Mouse (Mus musculus): Measurements from ENCODE around the gene Ccdc78. TPM values are rescaled to one million over a fixed set of nuclear protein-coding genes. Genes with fewer than 3 reads are reported as not detected.

Gene Ccdc78
- polyA plus RNA-seq, 1 experiment = 0.06 TPM

- DNase-seq (ENCODE audit: extremely low spot score in 1 of 2, low spot score in 1 of 2) = no peak
Observed at GRCm38 (mm10) chr17:25809606-25810340, 23.4 kb downstream of the Ccdc78 start.

- DNase-seq (ENCODE audit: extremely low spot score in 1 of 2, low spot score in 1 of 2) = no peak
Observed at GRCm38 (mm10) chr17:25810890-25811289, 24.5 kb downstream of the Ccdc78 start.

DNA sequence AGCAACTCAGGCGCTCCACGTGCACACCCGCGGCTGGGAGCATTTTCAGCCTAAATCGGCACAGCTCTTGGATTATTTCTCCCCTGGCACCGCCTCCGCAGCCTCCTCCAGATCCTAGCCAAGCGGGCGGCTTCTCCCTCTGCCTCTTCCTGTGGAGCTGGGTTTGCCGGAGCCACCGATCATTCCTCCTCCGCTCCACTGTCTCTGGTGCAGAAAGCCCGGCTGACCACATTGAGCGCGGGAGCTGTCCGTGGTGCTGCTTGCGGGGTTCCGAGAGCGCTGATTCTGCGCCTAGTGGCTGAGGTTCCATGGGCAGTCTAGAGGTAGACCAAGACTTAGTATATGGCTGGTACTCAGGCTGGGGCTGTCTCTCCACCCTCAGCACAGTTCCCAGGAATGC lies 27.1 kb downstream of the Ccdc78 start:
- DNase-seq (ENCODE audit: extremely low spot score in 1 of 2, low spot score in 1 of 2) = peak in 1 of 2 experiments; percentile 92

GRCm38 (mm10) chr17:25817662-25818061 lies 31.3 kb downstream of the Ccdc78 start:
- DNase-seq (ENCODE audit: extremely low spot score in 1 of 2, low spot score in 1 of 2) = no peak

DNA sequence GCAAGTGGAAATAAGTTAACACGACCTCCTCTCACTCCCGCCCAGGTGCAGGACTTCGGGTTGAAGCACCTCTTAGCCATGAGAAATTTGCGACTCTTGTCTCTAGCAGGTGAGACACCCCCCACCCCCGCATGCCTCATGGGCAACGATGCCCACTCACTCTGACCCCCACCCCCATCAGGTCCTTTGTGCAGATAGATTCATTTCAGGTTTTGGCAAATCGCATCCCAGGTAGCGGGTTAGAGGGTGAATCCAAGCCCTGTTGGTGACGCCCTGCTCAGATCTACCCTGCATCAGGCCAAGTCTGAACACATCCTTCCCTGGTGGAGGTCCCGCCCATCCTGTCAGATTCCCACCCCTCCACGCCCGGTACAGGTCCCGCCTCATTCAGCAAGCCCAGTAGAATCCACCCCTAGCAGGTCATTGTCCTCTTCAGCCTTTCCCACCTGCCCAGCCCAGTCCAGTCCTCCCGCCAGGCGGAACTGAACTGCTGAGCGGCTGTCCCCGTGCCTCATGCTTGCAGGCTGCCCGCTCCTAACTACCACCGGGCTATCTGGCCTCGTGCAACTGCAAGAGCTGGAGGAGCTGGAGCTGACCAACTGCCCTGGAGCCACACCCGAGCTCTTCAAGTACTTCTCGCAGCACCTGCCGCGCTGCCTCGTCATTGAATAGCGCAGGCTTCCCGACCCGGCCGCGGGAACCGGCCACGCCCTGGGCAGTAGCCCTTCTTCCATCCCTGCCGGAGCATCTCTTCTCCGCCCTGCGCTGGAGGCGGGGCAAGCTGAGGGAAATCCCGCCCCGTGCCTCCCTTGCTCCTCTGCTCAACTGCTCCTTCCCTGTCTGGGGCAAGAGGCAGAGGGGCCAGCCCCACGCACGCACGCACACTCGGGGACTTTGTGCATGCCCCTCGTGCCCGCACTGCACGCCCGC lies 32.7 kb downstream of the Ccdc78 start:
- no peak for DNase-seq (ENCODE audit: extremely low spot score in 1 of 2, low spot score in 1 of 2)

GRCm38 (mm10) chr17:25823452-25823851 lies 37.1 kb downstream of the Ccdc78 start, which contains the start of gene Wdr24:
Wdr24 (plus strand) TSS chr17:25823627.
- peak in 1 of 2 experiments; percentile 88 for DNase-seq (ENCODE audit: extremely low spot score in 1 of 2, low spot score in 1 of 2)

DNA sequence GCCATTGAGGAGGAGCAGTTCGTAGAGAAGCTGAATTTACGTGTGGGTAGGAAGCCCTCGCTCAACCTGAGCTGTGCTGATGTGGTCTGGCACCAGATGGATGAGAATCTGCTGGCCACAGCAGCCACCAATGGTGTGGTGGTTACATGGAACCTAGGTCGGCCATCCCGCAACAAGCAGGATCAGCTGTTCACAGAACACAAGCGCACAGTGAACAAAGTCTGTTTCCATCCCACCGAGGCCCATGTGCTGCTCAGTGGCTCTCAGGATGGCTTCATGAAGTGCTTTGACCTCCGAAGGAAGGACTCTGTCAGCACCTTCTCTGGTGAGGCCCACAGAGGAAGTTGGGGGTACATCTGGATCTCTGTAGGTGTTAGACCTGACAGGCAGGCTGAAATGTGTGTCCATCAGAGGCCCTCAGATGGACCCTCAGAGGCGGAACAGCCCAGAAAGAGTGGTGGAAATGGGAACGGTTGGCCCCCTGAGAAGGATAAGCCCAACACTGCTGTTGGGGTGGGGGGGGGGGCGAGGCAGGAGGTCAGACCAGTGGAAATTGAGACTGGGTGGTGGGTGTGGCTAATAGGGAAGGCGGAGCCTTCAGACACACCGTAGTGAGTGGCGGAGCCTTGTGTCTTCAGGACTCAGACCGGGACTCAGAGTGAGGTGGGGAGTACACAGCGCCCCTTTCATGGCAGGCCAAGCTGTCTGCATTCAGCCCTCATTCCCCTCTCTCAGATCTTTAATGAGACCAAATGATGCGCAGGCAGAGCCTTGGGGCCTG lies 38.2 kb downstream of the Ccdc78 start:
- DNase-seq (ENCODE audit: extremely low spot score in 1 of 2, low spot score in 1 of 2) = no peak

GRCm38 (mm10) chr17:25825311-25825710 lies 38.9 kb downstream of the Ccdc78 start:
- no peak for DNase-seq (ENCODE audit: extremely low spot score in 1 of 2, low spot score in 1 of 2)

GRCm38 (mm10) chr17:25825984-25826570 lies 39.7 kb downstream of the Ccdc78 start:
- no peak for DNase-seq (ENCODE audit: extremely low spot score in 1 of 2, low spot score in 1 of 2)

GRCm38 (mm10) chr17:25827011-25827410 lies 40.6 kb downstream of the Ccdc78 start:
- no peak for DNase-seq (ENCODE audit: extremely low spot score in 1 of 2, low spot score in 1 of 2)

- DNase-seq (ENCODE audit: extremely low spot score in 1 of 2, low spot score in 1 of 2) = no peak
Observed at GRCm38 (mm10) chr17:25827546-25828222, 41.3 kb downstream of the Ccdc78 start.

DNA sequence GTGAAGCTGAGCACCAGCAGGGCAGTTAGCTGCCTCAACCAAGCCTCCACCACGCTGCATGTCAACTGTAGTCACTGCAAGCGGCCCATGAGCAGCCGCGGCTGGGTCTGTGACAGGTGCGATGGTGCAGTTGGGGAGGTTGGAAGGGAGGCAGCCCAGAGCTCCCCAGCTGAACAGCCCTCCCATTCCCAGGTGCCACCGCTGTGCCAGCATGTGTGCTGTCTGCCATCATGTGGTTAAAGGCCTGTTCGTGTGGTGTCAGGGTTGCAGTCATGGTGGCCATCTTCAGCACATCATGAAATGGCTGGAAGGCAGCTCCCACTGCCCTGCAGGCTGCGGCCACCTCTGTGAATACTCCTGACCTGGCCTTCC lies 41.8 kb downstream of the Ccdc78 start:
- no peak for DNase-seq (ENCODE audit: extremely low spot score in 1 of 2, low spot score in 1 of 2)

DNA sequence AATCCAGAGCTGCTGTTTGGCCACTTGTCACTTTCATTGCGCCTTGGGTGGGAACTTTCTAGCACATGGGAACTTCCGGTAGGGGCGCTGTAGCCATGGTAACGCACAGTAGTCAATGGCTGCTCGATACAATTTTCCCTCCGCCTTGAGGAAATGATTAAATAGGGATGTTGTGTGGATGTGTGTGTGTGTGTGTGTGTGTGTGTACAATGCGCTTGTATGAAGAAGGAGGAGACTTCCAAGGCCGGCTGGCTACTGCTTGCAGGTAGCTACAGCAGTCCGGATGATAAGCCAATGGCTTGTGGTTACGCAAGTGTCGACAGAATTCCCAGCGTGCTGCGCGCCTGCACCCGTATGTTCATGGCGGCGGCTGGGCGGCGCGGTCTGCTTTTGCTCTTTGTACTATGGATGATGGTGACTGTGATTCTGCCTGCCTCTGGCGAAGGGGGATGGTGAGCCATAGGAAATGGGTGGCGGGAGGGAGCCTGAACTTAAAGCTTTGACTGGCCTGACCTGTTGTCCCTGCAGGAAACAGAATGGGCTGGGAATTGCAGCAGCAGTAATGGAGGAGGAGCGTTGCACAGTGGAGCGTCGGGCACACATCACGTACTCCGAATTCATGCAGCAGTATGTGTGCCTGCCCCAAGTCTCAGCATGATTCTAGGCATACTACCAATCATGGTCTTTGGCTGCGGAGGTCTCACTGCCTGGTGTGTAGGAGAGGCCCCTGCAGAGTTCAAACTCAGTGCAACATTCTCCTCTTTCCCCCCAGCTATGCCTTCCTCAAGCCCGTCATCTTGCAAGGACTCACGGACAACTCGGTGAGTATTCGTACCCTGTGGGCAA lies 42.6 kb downstream of the Ccdc78 start, which contains the start of gene Jmjd8:
Gene Jmjd8 (plus strand): TSS at position 156 of the 846 bp plus-strand sequence.
- DNase-seq (ENCODE audit: extremely low spot score in 1 of 2, low spot score in 1 of 2) = peak in 1 of 2 experiments; percentile 89

DNA sequence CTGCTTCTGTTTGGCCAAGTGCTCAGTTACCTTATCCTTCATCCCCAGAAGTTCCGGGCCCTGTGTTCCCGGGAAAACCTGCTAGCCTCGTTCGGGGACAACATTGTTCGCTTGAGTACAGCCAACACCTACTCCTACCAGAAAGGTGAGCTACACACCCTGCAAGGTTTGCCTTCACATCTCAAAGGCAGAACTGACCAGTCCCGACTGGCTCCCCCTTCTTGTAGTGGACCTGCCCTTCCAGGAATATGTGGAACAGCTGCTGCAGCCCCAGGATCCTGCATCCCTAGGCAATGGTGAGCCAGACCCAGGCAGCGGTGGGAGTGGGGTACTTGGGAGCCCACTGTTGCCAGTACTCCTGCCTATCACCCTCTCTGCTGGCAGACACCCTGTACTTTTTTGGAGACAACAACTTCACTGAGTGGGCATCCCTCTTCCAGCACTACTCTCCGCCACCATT lies 43.2 kb downstream of the Ccdc78 start:
- DNase-seq (ENCODE audit: extremely low spot score in 1 of 2, low spot score in 1 of 2) = no peak

DNA sequence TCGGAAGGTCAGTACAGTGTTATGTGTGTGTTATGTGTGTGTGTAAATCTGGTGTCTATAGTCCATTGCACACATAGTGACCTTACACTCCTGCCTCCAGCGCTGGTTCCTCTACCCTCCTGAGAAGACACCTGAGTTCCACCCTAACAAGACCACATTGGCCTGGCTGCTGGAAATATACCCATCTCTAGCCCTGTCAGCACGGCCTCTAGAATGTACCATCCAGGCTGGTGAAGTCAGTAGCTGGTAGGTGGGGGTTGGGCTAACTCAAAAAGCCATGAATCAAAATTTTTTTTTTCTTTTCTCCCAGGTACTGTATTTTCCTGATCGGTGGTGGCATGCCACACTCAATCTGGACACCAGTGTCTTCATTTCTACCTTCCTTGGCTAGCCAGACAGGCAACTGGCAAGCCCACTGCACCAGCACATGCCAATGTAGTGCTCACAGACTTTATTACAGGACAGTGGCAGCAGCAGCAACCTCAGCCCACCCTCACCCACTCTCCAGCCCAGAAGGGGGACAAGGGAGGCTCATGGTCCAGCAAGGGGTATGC lies 43.9 kb downstream of the Ccdc78 start:
- no peak for DNase-seq (ENCODE audit: extremely low spot score in 1 of 2, low spot score in 1 of 2)

DNA sequence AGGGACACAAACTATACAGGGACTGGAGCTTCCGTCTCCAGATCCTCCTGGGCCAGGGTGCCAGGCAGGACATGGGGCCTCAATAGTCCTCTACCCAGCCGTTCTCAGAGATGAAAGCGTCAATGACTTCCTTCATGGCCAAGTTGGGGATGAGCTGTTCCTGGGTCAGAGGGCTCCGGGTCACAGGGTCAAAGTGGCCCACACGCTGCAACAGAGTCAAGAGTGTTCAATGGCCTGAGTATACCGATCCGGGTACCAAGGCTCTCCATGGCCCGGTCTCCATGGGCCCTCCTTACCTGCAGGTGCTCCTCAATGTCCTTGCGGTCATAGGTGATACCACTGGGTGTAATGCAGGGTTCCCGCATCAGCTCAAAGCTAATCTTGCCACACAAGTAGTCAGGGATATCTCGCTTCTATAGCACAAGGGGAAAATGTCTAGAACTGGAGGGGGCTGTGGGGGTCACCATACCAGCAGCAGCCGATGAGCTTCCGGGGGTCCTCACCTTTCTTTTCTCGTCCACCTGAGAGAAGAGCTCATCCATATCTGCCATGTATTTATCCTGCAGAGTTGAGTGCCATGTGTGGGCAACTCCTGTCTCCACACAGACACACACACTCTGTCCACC lies 44.5 kb downstream of the Ccdc78 start:
- no peak for DNase-seq (ENCODE audit: extremely low spot score in 1 of 2, low spot score in 1 of 2)

- no peak for DNase-seq (ENCODE audit: extremely low spot score in 1 of 2, low spot score in 1 of 2)
Observed at GRCm38 (mm10) chr17:25831451-25832281, 45.3 kb downstream of the Ccdc78 start.

Data from frontal cortex, adult 2 months (tissue).